12 mouse cellular contexts compared by ENCODE assay signal in the genomic region with DNA sequence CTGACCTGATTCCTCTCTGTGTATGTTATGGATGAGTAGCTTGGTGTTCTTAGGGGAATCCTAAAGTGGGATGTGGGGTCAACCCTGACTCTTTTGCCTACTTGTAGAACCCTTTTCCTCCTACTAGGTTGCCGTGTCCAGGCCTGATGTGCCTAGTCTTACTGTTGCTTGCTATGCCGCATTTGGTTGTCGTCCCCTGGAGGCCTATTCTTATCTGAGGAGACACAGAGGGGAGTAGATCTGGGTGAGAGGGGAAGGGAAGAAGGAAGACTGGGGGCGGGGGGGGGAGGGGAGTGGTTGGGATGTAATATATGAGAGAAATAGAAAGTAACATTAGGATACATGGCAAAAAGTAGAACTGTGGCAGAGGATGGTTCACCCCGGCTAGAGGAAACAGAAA.
"Had no signal": no experiment of that assay in that cellular context is flagged by ENCODE, and none has a peak within 500 bp of the region (broad histone marks: within the 10 kb centered on the region; RNA-seq: fewer than 3 reads in every experiment).

No protein-coding gene starts in this region.

- H3K9me3 ChIP-seq: limb, embryonic 12.5 days; lung, embryonic 15.5 days; midbrain, embryonic 15.5 days; neural tube, embryonic 13.5 days had no signal

- H3K4me3 ChIP-seq: limb, embryonic 12.5 days; lung, embryonic 15.5 days; midbrain, embryonic 15.5 days; neural tube, embryonic 13.5 days had no signal

- H3K27ac ChIP-seq: hindbrain, postnatal 0 days; limb, embryonic 12.5 days; lung, embryonic 15.5 days; macrophage; midbrain, embryonic 15.5 days; neural tube, embryonic 13.5 days had no signal

- H3K4me1 ChIP-seq: limb, embryonic 12.5 days; lung, embryonic 15.5 days; midbrain, embryonic 15.5 days had no signal

- H3K9ac ChIP-seq: limb, embryonic 12.5 days; lung, embryonic 15.5 days; midbrain, embryonic 15.5 days; neural tube, embryonic 13.5 days had no signal

- H3K36me3 ChIP-seq: lung, embryonic 15.5 days; midbrain, embryonic 15.5 days; neural tube, embryonic 13.5 days had no signal

- H3K27me3 ChIP-seq: limb, embryonic 12.5 days; lung, embryonic 15.5 days; midbrain, embryonic 15.5 days; neural tube, embryonic 13.5 days had no signal

- DNase-seq: kidney, adult 18-20 months; kidney, postnatal 10 days; lung, postnatal 14 days; right cerebral cortex, postnatal 14 days; thymus, postnatal 36 days had no signal

- ATAC-seq: hindbrain, postnatal 0 days; midbrain, embryonic 15.5 days had no signal

- H3K4me2 ChIP-seq: limb, embryonic 12.5 days; lung, embryonic 15.5 days; midbrain, embryonic 11.5 days; midbrain, embryonic 15.5 days; neural tube, embryonic 13.5 days had no signal
